In the genomic region with DNA sequence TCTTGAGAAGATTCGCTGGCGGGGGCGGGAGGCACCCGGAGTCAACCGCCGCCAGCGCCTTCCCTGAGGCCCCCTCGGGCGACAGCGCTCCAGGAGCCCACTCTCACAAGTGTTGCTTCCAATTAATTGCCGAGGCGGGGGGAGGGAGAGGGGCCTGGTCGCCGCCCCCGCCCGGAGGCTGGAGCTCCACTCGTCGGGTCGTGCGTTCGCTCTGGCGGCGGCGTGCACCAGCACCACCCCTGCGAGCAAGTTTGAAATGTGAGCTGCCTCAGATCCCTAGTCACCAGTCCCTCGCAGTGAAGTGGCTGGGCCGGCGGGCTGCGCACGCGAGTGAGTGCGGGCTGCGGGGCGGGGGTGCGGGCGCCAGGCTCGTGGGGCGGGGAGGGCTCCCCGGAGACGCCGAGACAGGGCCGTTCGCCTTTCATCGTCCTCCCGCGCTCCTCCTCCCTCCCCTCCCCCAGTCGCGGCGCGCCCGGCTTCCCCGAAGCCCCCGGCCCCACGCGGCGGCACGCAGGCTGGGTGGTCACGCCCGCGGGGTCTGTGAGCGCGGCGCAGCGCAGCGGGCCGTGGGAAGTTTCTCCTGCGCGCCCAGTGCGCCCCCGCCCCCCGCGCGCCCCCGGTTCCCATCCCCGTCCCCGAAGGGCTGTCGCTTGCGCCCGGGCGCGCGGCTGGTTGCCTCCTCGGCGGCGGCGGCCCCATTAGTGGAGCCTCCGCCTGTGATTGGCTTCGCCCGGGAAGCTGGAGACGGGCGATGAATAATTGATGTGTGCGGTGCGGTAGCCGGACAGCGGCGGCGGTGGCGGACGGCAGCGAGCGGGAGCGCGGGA, we compare ENCODE assay signal across 8 mouse cellular contexts.
A peak's percentile ranks its signal among the peaks of the same experiment; 100 is the strongest.
DNase-seq lines count a peak whose midpoint lies in the region; ATAC-seq lines count a peak whose summit lies in the region.

No protein-coding gene starts in this region.

- peaks cover 87% of the 10 kb centered on the region for H3K4me1 ChIP-seq in embryonic facial prominence, embryonic 13.5 days
- peaks cover 91% of the 10 kb centered on the region for H3K4me1 ChIP-seq in limb, embryonic 12.5 days (replicated peaks)
- peaks cover 81% of the 10 kb centered on the region for H3K4me1 ChIP-seq in midbrain, embryonic 15.5 days

- H3K36me3 ChIP-seq in embryonic facial prominence, embryonic 13.5 days = no peaks in the 10 kb centered on the region
- peaks cover 19% of the 10 kb centered on the region for H3K36me3 ChIP-seq in limb, embryonic 12.5 days
- H3K36me3 ChIP-seq in midbrain, embryonic 15.5 days (replicated peaks) = no peaks in the 10 kb centered on the region

- peak overlapping the region; percentile 92 for H3K27ac ChIP-seq in embryonic facial prominence, embryonic 13.5 days
- H3K27ac ChIP-seq in limb, embryonic 12.5 days = peak overlapping the region; percentile 97
- peak overlapping the region; percentile 99 for H3K27ac ChIP-seq in midbrain, embryonic 15.5 days

- ATAC-seq in embryonic facial prominence, embryonic 13.5 days (ENCODE audit: insufficient number of reproducible peaks, insufficient read depth, low FRiP score, low TSS enrichment, low read depth) = peak; percentile 58
- peak; percentile 29; the same call in 1 of the 2 replicates for ATAC-seq in limb, embryonic 12.5 days (ENCODE audit: insufficient number of reproducible peaks, insufficient read depth, low FRiP score, low TSS enrichment, low read depth)
- peak; percentile 79 for ATAC-seq in midbrain, embryonic 15.5 days (replicated peaks)

- H3K4me2 ChIP-seq in embryonic facial prominence, embryonic 13.5 days = peak overlapping the region; percentile 97
- H3K4me2 ChIP-seq in limb, embryonic 12.5 days = peak overlapping the region; percentile 96
- peak overlapping the region; percentile 83 for H3K4me2 ChIP-seq in midbrain, embryonic 15.5 days

- under 1% methylated on average over 73 of the region's 103 CpGs for WGBS in embryonic facial prominence, embryonic 13.5 days
- WGBS in limb, embryonic 12.5 days = under 1% methylated on average over 85 of the region's 103 CpGs
- WGBS in midbrain, embryonic 15.5 days = under 1% methylated on average over 82 of the region's 103 CpGs

- peak overlapping the region; percentile 89 for H3K9ac ChIP-seq in embryonic facial prominence, embryonic 13.5 days
- peak overlapping the region; percentile 90 for H3K9ac ChIP-seq in limb, embryonic 12.5 days (replicated peaks)
- peak overlapping the region; percentile 82 for H3K9ac ChIP-seq in midbrain, embryonic 15.5 days

- H3K9me3 ChIP-seq in embryonic facial prominence, embryonic 13.5 days = no peaks in the 10 kb centered on the region
- no peaks in the 10 kb centered on the region for H3K9me3 ChIP-seq in limb, embryonic 12.5 days
- H3K9me3 ChIP-seq in midbrain, embryonic 15.5 days = no peaks in the 10 kb centered on the region

- DNase-seq in cerebellum, adult 9-11 months = peak; percentile 64
- no peak for DNase-seq in cerebellum, adult 11 months
- peak; percentile 53 for DNase-seq in ES-CJ7 (ENCODE audit: low read depth, low spot score)
- DNase-seq in heart, postnatal 4 days = peak; percentile 69
- DNase-seq in testis, postnatal 14 days (ENCODE audit: low spot score) = peak; percentile 45

- H3K27me3 ChIP-seq in embryonic facial prominence, embryonic 13.5 days = no peaks in the 10 kb centered on the region
- no peaks in the 10 kb centered on the region for H3K27me3 ChIP-seq in limb, embryonic 12.5 days
- H3K27me3 ChIP-seq in midbrain, embryonic 15.5 days (replicated peaks) = no peaks in the 10 kb centered on the region

- H3K4me3 ChIP-seq in embryonic facial prominence, embryonic 13.5 days = peak overlapping the region; percentile 74
- peak overlapping the region; percentile 82 for H3K4me3 ChIP-seq in limb, embryonic 12.5 days (replicated peaks)
- peak overlapping the region; percentile 71 for H3K4me3 ChIP-seq in midbrain, embryonic 15.5 days

Comparison
In these comparisons a context has a peak if more than half of its experiments do, and no peak if none do; other contexts are left out.
1. ATAC-seq: peak in every context shown above with its lines; median percentile 79 in midbrain, embryonic 15.5 days; 58 in embryonic facial prominence, embryonic 13.5 days; 29 in limb, embryonic 12.5 days.